Mouse (Mus musculus): Measurements from ENCODE around the gene Taf5. TPM values are rescaled to one million over a fixed set of nuclear protein-coding genes. Genes with fewer than 3 reads are reported as not detected.

Taf5 gene
- polyA plus RNA-seq, 1 experiment from 2014 or later, result 3.1 TPM

DNA sequence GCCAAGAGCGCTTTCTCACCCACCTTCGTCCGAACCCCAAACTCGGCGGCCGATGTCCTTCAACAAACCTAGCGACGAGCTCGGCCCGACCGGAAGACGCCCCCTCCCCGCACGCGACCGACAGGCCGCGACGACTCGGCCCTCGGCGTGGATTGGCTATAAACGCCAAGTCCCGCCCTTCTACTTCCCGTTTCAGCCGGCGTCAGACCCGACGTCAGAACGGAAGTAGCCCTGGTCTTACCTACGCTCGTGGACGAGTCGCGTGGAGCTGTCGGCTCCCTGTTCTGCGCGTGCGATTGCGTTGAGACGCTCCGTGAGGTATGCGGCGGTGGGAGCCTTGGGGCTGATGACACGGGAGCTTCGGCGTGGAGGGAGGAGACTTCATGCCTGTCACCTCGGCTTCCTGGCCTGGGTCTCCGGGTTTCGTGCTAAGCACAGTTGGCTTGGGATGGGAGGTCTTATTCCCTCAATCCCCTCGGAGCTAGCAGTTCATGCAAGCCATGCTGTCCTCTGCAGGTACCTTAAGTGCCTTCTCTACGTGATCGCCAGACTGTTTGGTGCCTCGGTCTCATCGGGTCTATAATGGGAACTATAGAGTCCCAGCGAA, 23.1 kb downstream of the Taf5 start, which contains the start of the genes Usmg5 and Pdcd11:
Gene Usmg5 (minus strand): TSS at position 98 of the 607 bp plus-strand sequence.
Gene Pdcd11 (plus strand): TSS at position 219 of the 607 bp plus-strand sequence.
- Histone ChIP-seq H3K4me1 (ENCODE audit: control insufficient read depth, insufficient read depth, low read length) (peaks cover 16% of the 10 kb centered on the region), H3K36me3 (ENCODE audit: control insufficient read depth, insufficient read depth, low read length) (peaks cover 5% of the 10 kb centered on the region; the same call in 1 of the 2 replicates), H3K27me3 (ENCODE audit: control insufficient read depth, insufficient read depth, low read length) (no peaks in the 10 kb centered on the region), H3K9me3 (replicated peaks; ENCODE audit: control insufficient read depth, low read length) (no peaks in the 10 kb centered on the region), H3K4me3 (replicated peaks; ENCODE audit: low read length) (peak within 1 kb of the TSS; percentile 95), H3K4me2 (ENCODE audit: low read depth, low read length) (peak within 1 kb of the TSS; percentile 78), H3K27ac (ENCODE audit: low read length) (peak within 1 kb of the TSS; percentile 82), H3K9ac (ENCODE audit: low read length) (peak within 1 kb of the TSS; percentile 95)
- peak; percentile 99 for ATAC-seq (ENCODE audit: insufficient read depth, low FRiP score)
- under 1% methylated on average over 56 of the region's 56 CpGs for WGBS

DNA sequence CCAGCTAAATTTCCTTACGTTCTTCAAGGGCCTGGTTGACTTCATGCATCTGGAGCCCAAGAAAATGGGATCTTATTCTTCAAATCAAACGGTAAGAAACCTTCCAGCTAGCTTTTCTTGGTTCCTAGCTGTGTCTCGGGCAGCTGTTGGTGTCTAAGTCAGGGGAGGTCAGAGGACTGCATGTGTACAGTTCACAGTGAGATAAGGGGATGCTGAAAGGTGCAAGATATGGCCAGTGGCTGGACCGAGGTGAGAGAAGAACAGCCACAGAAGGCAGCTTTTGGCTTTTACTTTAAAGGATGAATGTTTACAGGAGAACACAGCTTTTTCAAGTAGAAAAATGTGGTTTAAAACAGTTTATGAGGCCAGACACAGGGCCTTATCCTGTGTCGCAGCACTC, 33.5 kb downstream of the Taf5 start:
- ATAC-seq (ENCODE audit: insufficient read depth, low FRiP score), result no peak
- H3K9me3 ChIP-seq (replicated peaks; ENCODE audit: control insufficient read depth, low read length), result no peaks in the 10 kb centered on the region
- H3K4me2 ChIP-seq (ENCODE audit: low read depth, low read length), result no peak overlapping the region
- H3K27me3 ChIP-seq (ENCODE audit: control insufficient read depth, insufficient read depth, low read length), result no peaks in the 10 kb centered on the region
- H3K4me1 ChIP-seq (ENCODE audit: control insufficient read depth, insufficient read depth, low read length), result no peaks in the 10 kb centered on the region
- no peak overlapping the region for H3K27ac ChIP-seq (ENCODE audit: low read length)
- H3K36me3 ChIP-seq (ENCODE audit: control insufficient read depth, insufficient read depth, low read length), result peaks cover 15% of the 10 kb centered on the region
- no peak overlapping the region for H3K4me3 ChIP-seq (replicated peaks; ENCODE audit: low read length)
- no peak overlapping the region for H3K9ac ChIP-seq (ENCODE audit: low read length)
- 85% methylated on average over 5 of the region's 5 CpGs for WGBS

DNA sequence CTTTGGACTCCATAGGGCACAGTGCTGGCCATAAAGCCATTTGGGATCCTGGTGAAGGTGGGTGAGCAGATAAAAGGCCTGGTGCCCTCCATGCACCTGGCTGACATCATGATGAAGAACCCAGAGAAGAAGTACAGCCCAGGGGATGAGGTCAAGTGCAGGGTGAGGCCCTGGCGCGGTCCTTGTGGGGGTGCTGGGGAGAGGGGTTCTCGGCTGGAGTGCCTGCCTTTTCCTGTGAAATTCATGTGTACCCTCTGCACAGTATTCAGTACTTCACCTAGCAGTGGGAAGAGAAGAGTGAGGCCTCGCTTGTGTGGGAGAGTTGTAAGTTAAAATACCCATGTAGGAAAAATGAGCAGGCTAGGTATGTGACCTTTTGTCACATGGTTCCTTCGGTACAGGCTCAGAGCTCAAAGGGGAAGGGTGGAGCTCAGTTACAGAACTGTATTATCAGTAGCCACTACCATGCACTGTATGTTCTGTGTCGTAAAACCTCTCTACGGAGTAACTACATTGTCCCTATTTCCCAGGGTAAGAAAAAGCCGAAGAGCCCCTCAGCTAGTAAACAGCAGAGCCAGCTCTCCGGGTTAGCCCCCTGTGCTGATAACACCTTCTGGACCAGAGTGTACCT, 37.2 kb downstream of the Taf5 start:
- H3K36me3 ChIP-seq (ENCODE audit: control insufficient read depth, insufficient read depth, low read length), result peaks cover 21% of the 10 kb centered on the region
- no peaks in the 10 kb centered on the region for H3K4me1 ChIP-seq (ENCODE audit: control insufficient read depth, insufficient read depth, low read length)
- H3K9me3 ChIP-seq (replicated peaks; ENCODE audit: control insufficient read depth, low read length), result no peaks in the 10 kb centered on the region
- H3K27me3 ChIP-seq (ENCODE audit: control insufficient read depth, insufficient read depth, low read length), result no peaks in the 10 kb centered on the region
- no peak overlapping the region for H3K4me3 ChIP-seq (replicated peaks; ENCODE audit: low read length)
- H3K27ac ChIP-seq (ENCODE audit: low read length), result no peak overlapping the region
- 89% methylated on average over 9 of the region's 9 CpGs for WGBS
- ATAC-seq (ENCODE audit: insufficient read depth, low FRiP score), result no peak
- no peak overlapping the region for H3K4me2 ChIP-seq (ENCODE audit: low read depth, low read length)
- no peak overlapping the region for H3K9ac ChIP-seq (ENCODE audit: low read length)

DNA sequence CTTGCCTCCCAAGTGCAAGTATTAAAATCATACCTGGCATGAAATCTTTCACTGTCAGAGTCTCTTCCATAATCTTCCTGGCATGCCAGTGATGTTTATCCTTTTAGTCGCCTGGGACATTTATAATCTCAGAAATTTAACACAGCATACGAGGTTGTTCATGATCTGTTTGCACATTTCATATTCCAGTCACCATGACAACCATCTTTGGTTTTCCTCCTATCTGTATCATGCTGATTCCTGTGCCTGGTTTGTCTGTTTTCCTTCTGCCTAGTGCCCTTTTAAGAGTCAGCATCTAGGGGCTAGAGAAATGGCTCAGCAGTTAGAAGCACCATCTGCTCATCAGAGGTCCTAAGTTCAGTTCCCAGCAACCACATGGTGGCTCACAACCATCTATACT, 51.1 kb downstream of the Taf5 start:
- Histone ChIP-seq H3K36me3 (ENCODE audit: control insufficient read depth, insufficient read depth, low read length) (peaks cover 6% of the 10 kb centered on the region), H3K4me2 (ENCODE audit: low read depth, low read length) (no peak overlapping the region)
- 62% methylated on average over 2 of the region's 2 CpGs for WGBS

DNA sequence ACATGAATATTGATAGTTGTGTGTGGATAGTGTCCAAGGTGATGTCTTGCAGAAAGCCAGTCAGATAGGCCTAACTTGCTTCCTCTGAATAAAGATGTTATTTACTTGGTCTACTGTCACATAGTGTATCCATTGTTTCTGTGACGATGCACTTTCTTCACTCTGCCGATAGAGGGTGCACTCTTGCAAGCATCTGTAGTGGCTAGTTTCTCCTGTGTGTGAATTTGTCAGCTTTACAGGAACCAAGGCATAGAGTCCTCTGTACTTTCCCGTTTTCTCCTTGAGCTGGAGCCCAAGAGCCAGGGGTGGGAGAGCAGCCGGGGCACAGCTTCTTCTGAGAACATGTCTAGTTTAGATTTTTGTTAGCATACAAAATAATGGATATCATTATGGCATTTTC, 53.5 kb downstream of the Taf5 start:
- H3K4me1 ChIP-seq (ENCODE audit: control insufficient read depth, insufficient read depth, low read length), result no peaks in the 10 kb centered on the region
- no peak overlapping the region for H3K4me2 ChIP-seq (ENCODE audit: low read depth, low read length)
- H3K9me3 ChIP-seq (replicated peaks; ENCODE audit: control insufficient read depth, low read length), result no peaks in the 10 kb centered on the region
- H3K4me3 ChIP-seq (replicated peaks; ENCODE audit: low read length), result no peak overlapping the region
- no peak overlapping the region for H3K27ac ChIP-seq (ENCODE audit: low read length)
- peaks cover 12% of the 10 kb centered on the region for H3K36me3 ChIP-seq (ENCODE audit: control insufficient read depth, insufficient read depth, low read length)
- 43% methylated on average over 4 of the region's 4 CpGs for WGBS
- no peaks in the 10 kb centered on the region for H3K27me3 ChIP-seq (ENCODE audit: control insufficient read depth, insufficient read depth, low read length)
- no peak for ATAC-seq (ENCODE audit: insufficient read depth, low FRiP score)
- H3K9ac ChIP-seq (ENCODE audit: low read length), result no peak overlapping the region

More for the DNA sequence above, 51.1 kb downstream of the Taf5 start:
- Histone ChIP-seq H3K27me3 (ENCODE audit: control insufficient read depth, insufficient read depth, low read length) (no peaks in the 10 kb centered on the region), H3K4me3 (replicated peaks; ENCODE audit: low read length) (no peak overlapping the region), H3K27ac (ENCODE audit: low read length) (no peak overlapping the region), H3K9ac (ENCODE audit: low read length) (no peak overlapping the region), H3K9me3 (replicated peaks; ENCODE audit: control insufficient read depth, low read length) (no peaks in the 10 kb centered on the region), H3K4me1 (ENCODE audit: control insufficient read depth, insufficient read depth, low read length) (no peaks in the 10 kb centered on the region)
- no peak for ATAC-seq (ENCODE audit: insufficient read depth, low FRiP score)

DNA sequence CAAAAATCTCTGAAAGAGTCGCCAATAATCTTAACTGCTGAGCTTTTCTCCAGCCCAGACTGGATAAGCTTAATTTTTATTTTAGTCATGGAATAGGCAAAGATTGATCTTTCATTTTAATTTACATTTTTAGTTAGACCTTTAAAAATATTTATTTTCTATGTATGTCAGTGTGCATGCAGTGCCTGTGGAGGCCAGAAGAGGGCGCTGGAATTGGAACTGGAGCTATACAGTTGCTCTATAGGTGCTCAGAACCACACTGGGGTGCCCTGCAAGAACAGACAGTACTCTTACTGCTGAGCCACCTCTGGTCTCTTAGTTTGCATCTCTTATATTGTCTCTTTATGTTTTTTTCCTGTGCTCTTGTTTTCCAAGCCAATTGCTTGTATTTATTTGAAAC, 55.3 kb downstream of the Taf5 start:
- Histone ChIP-seq H3K9ac (ENCODE audit: low read length) (no peak overlapping the region), H3K4me3 (replicated peaks; ENCODE audit: low read length) (no peak overlapping the region), H3K4me2 (ENCODE audit: low read depth, low read length) (no peak overlapping the region), H3K36me3 (ENCODE audit: control insufficient read depth, insufficient read depth, low read length) (peaks cover 23% of the 10 kb centered on the region), H3K27me3 (ENCODE audit: control insufficient read depth, insufficient read depth, low read length) (no peaks in the 10 kb centered on the region), H3K4me1 (ENCODE audit: control insufficient read depth, insufficient read depth, low read length) (no peaks in the 10 kb centered on the region), H3K27ac (ENCODE audit: low read length) (no peak overlapping the region), H3K9me3 (replicated peaks; ENCODE audit: control insufficient read depth, low read length) (no peaks in the 10 kb centered on the region)
- 20% methylated on average over 2 of the region's 2 CpGs for WGBS
- ATAC-seq (ENCODE audit: insufficient read depth, low FRiP score), result no peak

DNA sequence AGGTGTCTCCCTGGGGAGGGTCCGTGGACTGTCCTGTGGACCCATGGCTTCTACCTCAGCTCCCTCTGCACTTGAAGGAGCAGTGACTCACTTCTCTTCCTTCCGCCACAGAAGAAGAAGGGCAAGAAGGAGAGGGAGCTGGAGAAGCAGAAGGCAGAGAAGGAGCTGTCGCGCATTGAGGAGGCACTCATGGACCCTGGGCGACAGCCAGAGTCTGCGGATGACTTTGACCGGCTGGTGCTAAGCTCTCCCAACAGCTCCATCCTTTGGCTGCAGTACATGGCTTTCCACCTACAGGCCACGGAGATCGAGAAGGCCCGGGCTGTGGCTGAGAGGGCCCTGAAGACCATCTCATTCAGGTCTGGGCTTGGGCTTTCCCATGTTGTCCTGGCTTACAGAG, 60.6 kb downstream of the Taf5 start:
- H3K4me3 ChIP-seq (replicated peaks; ENCODE audit: low read length), result no peak overlapping the region
- H3K36me3 ChIP-seq (ENCODE audit: control insufficient read depth, insufficient read depth, low read length), result peaks cover 32% of the 10 kb centered on the region
- no peaks in the 10 kb centered on the region for H3K9me3 ChIP-seq (replicated peaks; ENCODE audit: control insufficient read depth, low read length)
- no peak for ATAC-seq (ENCODE audit: insufficient read depth, low FRiP score)
- WGBS, result 96% methylated on average over 10 of the region's 10 CpGs
- H3K9ac ChIP-seq (ENCODE audit: low read length), result no peak overlapping the region
- H3K4me2 ChIP-seq (ENCODE audit: low read depth, low read length), result no peak overlapping the region
- H3K27ac ChIP-seq (ENCODE audit: low read length), result no peak overlapping the region
- no peaks in the 10 kb centered on the region for H3K27me3 ChIP-seq (ENCODE audit: control insufficient read depth, insufficient read depth, low read length)
- no peaks in the 10 kb centered on the region for H3K4me1 ChIP-seq (ENCODE audit: control insufficient read depth, insufficient read depth, low read length)

DNA sequence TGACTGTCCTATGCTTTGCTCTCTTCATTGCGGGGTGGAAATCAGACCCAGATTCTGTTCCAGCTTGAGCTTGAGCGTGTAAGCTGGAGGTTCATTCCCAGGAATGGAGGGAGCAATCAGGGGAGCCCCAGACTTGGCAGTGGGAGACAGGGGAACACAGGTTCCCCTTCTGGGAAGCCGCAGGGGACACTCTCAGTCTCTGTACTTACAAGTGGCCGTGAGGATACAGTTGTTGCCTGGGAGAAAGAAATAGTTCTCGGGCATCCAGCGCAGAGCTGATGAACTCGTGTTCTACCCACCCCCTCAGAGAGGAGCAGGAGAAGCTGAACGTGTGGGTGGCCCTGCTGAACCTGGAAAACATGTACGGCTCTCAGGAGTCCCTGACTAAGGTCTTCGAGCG, 61.3 kb downstream of the Taf5 start:
- 86% methylated on average over 11 of the region's 11 CpGs for WGBS
- H3K36me3 ChIP-seq (ENCODE audit: control insufficient read depth, insufficient read depth, low read length), result peaks cover 34% of the 10 kb centered on the region
- H3K27ac ChIP-seq (ENCODE audit: low read length), result no peak overlapping the region
- no peak overlapping the region for H3K4me2 ChIP-seq (ENCODE audit: low read depth, low read length)
- no peak for ATAC-seq (ENCODE audit: insufficient read depth, low FRiP score)
- no peak overlapping the region for H3K9ac ChIP-seq (ENCODE audit: low read length)
- no peaks in the 10 kb centered on the region for H3K4me1 ChIP-seq (ENCODE audit: control insufficient read depth, insufficient read depth, low read length)
- H3K27me3 ChIP-seq (ENCODE audit: control insufficient read depth, insufficient read depth, low read length), result no peaks in the 10 kb centered on the region
- H3K9me3 ChIP-seq (replicated peaks; ENCODE audit: control insufficient read depth, low read length), result no peaks in the 10 kb centered on the region
- H3K4me3 ChIP-seq (replicated peaks; ENCODE audit: low read length), result no peak overlapping the region

DNA sequence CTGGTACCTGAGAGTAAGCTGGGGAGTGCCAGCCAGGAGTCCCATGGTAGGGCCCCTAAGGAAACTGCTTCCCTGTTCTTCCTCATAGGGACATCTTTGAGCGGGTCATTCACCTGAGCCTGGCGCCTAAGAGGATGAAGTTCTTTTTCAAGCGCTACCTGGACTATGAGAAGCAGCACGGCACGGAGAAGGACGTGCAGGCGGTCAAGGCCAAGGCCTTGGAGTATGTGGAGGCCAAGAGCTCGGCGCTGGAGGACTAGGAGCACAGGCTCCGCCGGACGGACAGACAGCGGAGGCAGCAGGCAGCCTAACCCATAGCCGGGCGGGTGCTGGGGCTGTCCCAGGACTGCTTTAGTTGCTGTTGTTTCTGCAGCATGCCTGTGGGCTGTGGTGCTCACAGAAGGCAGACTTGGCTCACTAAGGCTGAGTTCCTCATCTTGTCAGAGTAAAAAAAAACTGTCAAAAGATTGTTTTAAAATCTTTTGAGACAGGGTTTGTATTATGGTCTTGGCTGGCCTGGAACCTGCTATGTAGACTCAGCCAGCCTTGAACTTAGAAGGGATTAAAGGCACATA, 63.1 kb downstream of the Taf5 start:
- H3K9ac ChIP-seq (ENCODE audit: low read length), result no peak overlapping the region
- no peaks in the 10 kb centered on the region for H3K9me3 ChIP-seq (replicated peaks; ENCODE audit: control insufficient read depth, low read length)
- H3K36me3 ChIP-seq (ENCODE audit: control insufficient read depth, insufficient read depth, low read length), result peaks cover 29% of the 10 kb centered on the region
- no peak overlapping the region for H3K4me3 ChIP-seq (replicated peaks; ENCODE audit: low read length)
- H3K27ac ChIP-seq (ENCODE audit: low read length), result no peak overlapping the region
- no peaks in the 10 kb centered on the region for H3K27me3 ChIP-seq (ENCODE audit: control insufficient read depth, insufficient read depth, low read length)
- WGBS, result 93% methylated on average over 15 of the region's 15 CpGs
- H3K4me2 ChIP-seq (ENCODE audit: low read depth, low read length), result no peak overlapping the region
- H3K4me1 ChIP-seq (ENCODE audit: control insufficient read depth, insufficient read depth, low read length), result no peaks in the 10 kb centered on the region
- ATAC-seq (ENCODE audit: insufficient read depth, low FRiP score), result no peak

All from stomach, embryonic 16.5 days (tissue).